Mouse (Mus musculus) MN1 (cell line): ENCODE measurements at regions not wholly inside any gene's neighbourhood (a gene's known extent, or its start where the extent isn't known, plus 50 kb on each side); places are given as distances from the start of the nearest gene placed in this dataset.

Experiments used
- DNase-seq: peaks from one replicate; pipeline ENCODE4 v3.0.0-alpha.2; 2016; ENCODE audit warnings: low spot score

- DNase-seq = no peak
These were observed 492.3 kb downstream of the Tmem132b start for GRCm38 (mm10) chr5:126023906-126024305.

DNA sequence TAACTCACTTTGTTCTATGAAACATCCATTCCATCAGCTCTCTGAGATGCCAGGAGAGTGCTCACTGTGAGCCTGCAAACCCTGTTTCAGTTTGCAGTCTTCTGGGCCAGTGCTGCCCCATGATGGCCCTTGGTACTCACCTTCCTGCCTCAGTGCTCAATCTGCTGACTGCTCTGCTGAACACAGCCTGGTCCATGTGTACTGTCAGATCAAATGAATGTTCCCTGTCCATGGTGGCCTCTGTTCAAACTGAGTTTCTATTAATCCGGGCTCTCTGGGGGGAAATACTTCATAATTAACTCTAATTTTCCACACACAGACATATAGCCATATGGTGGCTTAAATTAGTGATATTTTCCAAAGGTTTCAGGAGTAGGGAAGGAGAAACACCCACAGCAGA is 503.3 kb downstream of the Tmem132b start:
- DNase-seq = no peak

- no peak for DNase-seq
These were observed 505.1 kb downstream of the Tmem132b start for GRCm38 (mm10) chr5:126036686-126037085.

GRCm38 (mm10) chr5:126045761-126046160 is 514.2 kb downstream of the Tmem132b start:
- no peak for DNase-seq

DNA sequence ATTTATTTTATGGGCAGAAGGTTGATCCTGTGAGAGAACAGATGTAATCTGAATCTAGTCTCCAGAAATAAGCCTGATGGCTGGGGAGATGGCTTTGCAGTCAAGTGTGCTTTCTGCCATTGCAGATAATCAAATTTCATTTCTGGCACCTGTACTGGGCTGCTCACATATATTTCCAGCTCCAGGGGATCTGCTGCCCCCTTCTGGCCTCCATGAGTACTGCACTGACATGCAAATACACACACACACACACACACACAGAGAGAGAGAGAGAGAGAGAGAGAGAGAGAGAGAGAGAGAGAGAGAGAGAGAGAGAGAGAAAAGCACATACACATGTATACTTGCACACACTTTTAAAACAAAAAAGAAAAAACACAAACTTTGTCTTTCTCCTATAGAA is 532.1 kb downstream of the Tmem132b start:
- DNase-seq = no peak

DNA sequence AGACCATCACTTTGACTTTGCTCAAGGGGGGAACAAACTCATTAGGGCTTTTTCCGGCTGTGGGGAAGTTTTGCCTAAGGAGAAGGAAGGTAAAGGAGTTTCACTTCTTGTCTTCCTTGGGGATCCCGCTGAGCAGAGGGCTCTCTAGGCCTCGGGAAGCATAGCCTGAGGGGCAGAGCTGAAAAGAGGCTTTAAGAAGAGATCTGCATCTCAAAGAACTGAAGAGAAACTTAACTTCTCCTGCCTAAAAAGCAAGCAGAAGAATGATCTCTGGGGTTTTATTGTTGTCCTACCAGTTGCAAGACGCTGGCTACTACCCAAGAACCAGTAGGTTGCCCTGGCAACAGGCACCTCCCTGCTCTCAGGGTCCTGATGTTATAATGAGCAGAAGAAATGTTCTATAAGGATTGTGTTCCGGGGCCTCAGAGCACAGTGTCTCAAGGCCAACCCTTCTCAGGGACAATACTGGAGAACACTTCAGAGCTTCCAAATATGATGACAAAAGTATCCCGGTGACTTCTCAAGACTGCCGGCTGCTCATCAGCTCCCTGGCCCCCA is 547.8 kb downstream of the Tmem132b start:
- no peak for DNase-seq

- DNase-seq = no peak
These were observed 556.8 kb downstream of the Tmem132b start for GRCm38 (mm10) chr5:126088251-126088914.

DNA sequence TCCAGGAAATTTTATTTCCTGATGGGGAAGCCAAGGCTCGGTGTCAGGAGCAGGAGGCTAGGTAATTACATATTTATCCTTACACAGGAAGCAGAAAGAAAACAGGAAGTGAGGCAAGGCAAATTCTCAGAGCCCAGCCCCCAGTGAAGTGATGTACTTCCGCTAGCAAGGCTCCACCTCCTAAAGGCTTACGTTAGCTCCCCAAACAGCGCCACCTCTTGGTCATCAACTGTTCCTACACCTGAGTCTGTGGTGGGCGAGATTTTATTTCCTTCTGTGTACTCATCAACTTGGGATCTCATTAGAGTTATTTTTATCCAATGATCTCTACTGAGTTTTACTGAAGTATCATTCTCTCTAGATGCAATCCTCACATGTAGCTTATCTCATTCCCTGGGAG is 561.6 kb downstream of the Tmem132b start:
- no peak for DNase-seq

GRCm38 (mm10) chr5:126096616-126097261 is 565.2 kb downstream of the Tmem132b start:
- no peak for DNase-seq

DNA sequence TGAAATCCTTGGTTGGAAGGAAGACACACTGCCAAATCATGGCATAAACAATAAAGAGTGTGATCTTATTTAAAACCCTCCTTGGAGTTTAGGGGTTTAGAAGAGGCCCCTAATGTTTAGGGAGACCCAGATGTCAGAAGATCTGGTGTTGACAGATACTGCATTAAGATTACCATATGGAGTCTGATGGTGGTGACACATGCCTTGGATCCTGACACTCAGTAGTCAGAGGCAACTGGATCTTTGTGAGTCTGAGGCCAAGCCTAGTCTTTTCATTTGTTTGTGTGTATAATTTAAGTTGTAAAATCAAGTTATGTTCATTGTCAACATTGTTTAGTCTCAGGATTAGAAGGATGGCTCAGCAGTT is 565.7 kb downstream of the Tmem132b start:
- DNase-seq = no peak

- no peak for DNase-seq
These were observed 566.9 kb downstream of the Tmem132b start for GRCm38 (mm10) chr5:126098433-126098832.

DNA sequence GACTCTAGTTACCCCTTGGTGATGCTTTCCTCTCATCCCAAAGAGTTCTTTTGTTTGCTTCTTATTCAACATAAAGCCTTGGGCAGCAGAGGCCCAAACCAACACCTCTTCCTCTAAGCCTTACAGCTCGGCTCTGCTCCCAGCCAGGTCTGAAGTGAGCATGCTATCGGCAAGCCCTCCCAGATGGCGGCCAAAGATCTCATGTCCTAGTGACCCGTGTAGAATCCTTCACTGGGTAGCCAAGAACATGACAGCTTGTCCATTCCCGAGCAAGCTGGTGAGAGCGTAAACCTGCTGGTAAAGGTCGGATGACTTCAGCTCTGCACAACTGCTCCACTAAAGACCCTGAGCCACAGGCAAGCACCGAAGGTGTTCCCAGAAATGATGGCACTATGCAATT is 568.4 kb downstream of the Tmem132b start:
- no peak for DNase-seq

DNA sequence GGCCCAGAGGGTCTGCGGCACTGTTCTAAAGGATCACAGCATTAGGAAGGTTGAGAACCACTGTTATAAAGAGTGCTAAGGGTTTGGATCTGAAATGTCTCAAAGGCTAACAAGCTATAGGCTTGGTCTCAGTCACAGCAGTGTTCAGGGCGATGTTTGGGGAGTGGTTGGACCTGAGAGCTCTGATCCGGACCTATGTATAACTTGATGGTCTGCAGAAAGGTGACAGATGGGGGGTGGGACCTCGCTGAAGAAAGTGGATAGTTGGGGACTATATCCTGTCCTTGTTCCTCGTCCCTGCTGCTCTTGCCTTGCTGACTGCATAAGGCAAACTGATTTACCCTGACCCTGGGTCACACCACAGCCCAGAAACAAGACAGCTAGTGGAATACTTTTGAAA is 572.9 kb downstream of the Tmem132b start:
- no peak for DNase-seq

DNA sequence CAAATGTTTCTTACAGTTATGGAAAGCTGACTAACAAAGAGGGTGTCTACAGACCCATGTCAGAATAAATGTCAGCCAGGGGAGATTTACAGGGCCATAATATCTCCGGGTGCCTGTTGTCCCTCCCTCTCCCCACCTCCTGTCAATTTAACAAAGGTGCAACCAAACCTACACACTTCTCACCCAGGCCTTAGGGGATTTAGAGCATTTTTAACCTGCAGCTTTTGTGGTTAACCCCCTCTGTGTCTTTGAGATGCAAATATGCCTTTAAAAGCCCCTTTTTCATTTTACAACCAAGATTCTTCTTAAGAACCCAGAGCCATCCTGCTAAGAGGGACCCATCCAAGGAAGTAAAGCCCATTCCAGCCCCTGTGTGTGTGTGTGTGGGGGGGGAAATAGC is 573.3 kb downstream of the Tmem132b start:
- no peak for DNase-seq

DNA sequence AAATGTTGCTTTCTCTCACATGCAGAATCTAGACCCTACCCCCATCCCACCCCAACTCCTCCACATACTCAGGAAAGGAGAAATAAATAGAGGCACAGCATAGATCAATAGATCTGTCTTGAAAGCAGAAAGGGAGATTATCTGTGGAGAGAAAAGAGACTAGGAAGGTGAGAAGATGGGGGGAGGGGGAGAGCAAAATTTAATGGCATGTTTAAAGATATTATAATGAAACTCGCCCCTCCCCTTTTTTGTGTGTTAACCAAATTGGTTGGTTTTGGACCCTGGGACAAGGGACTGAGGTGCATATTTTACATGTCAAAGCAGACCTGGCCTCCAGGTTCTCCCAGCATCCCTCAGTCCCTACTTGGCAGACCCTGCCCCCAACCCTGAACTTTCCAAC is 573.9 kb downstream of the Tmem132b start:
- DNase-seq = no peak

GRCm38 (mm10) chr5:126107020-126107419 is 575.4 kb downstream of the Tmem132b start:
- DNase-seq = no peak

DNA sequence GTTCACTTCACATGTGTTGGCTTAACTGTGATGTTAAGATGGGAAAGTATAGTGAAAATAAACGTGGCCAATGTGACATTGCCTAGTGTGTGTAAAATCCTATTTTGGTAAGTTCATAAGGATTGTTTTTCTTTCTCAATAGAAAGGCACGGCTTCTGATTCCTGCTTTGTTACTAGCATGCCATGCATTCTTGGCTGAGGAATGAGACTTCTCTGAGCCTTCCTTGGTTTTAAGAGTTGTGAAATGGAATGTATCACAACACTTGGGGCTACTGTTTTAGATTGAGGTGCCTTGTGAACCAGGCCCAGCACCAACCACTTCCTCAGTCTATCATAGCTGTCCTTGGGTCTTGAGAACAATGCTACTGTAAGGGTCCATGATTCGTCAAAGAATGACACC is 577.3 kb downstream of the Tmem132b start:
- no peak for DNase-seq

GRCm38 (mm10) chr5:126117291-126117690 is 585.7 kb downstream of the Tmem132b start:
- no peak for DNase-seq

DNA sequence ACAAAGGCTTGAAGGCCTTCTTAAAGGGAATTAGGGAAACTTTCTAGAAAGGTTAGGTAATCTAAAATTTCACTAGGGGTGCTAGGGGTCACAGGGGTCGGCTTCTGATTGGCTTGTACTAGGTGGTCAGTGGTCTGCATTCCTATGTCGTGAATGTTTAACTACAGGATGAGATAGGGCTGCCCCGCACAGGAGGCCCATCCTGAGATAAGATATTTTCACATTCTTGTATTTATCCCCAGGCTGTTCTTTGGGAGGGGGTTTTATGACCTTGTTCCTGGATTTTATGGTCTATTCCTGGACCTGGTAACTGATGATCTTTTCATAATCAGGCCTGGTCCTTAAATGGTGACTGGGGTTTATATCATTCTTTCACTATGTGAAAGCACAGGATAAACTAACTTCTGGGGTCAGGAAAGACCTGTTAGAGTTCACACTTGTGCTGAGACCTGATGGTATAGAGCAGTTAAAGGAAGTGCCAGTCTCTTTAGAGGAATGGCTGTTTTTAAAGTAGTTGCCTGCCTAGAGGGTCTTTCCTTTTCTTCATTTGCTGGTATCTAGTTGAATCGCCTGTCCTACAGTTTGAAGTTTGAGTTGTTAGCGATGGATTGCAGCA is 586.4 kb downstream of the Tmem132b start:
- no peak for DNase-seq

DNA sequence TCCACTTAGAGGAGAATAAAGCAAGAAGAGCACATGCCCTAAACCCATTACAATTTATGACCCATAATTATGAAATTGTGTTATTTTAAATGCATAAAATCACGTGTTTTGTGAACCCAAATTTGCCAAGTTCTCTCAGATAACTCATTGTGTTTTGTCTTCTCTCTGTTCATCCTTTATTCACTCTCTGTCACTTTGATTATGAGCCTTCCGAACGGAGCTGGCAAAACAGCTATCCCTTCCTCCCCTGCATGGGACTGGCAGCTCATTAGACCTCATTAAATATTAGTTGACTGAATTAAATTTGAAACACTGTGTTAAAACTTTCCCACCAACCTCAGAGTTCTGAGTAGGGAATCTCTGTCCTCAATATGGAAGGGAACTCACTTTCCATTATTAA is 587.2 kb downstream of the Tmem132b start:
- DNase-seq = no peak

DNA sequence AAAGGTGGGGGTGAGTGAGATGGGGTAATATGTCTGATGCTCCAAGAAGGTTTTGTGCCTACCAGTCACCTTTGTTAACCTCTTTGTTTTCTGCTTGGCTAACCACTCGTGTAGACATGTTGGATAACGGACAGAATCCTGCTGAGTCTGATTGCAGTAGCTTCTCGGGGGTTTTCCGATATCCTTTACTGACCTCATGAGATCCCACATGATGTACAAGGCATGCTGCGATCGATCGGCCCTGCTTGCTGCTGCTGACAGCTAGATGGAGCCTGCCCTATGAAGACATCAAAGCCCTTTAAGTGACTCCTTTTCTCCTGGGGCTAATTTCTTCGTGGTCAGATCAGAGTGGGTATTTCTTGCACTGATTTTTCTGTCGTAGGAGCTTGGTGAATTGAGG is 591.6 kb downstream of the Tmem132b start:
- no peak for DNase-seq

DNA sequence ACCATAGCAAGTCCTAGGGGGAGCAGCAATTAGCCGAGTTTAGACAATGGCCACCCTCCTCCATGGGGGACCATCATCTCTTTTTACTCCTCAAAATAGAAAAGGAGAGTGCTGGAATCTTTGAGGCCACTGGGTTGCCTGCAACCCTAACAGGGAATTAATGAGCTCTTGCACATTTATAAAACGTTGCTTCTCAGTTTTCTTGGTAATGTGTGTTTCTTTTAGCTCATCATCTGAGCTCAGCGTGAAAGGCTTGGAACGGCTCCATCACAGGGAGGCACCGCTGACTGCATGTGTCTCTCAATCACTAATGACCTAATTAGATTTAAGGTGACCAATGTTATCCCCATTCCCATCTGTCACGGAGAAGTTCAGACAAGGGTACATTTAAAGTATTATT is 595.9 kb downstream of the Tmem132b start:
- DNase-seq = no peak

GRCm38 (mm10) chr5:126148908-126149307 is 617.3 kb downstream of the Tmem132b start:
- no peak for DNase-seq
